Mouse (Mus musculus) left cerebral cortex, postnatal 4 days (tissue): ENCODE measurements around the gene Lrrc59. TPM values are rescaled to one million over a fixed set of nuclear protein-coding genes. Genes with fewer than 3 reads are reported as not detected.

Experiments used
- DNase-seq: peaks from one replicate; pipeline ENCODE4 v3.0.0-alpha.2; 2022
- intact Hi-C: fragments of 180-260 bp; cut with DNase I; formaldehyde crosslinking; loops from one replicate; pipeline ENCODE4 v1.15.1; 2025
- total RNA-seq, 2 experiments: library from RNA; stranded (reverse); gene quantifications; 2 replicates each; pipeline ENCODE4 v1.2.3; 2021

Lrrc59 gene
- total RNA-seq: 100 to 1,000 TPM; 112 to 115 TPM

DNA sequence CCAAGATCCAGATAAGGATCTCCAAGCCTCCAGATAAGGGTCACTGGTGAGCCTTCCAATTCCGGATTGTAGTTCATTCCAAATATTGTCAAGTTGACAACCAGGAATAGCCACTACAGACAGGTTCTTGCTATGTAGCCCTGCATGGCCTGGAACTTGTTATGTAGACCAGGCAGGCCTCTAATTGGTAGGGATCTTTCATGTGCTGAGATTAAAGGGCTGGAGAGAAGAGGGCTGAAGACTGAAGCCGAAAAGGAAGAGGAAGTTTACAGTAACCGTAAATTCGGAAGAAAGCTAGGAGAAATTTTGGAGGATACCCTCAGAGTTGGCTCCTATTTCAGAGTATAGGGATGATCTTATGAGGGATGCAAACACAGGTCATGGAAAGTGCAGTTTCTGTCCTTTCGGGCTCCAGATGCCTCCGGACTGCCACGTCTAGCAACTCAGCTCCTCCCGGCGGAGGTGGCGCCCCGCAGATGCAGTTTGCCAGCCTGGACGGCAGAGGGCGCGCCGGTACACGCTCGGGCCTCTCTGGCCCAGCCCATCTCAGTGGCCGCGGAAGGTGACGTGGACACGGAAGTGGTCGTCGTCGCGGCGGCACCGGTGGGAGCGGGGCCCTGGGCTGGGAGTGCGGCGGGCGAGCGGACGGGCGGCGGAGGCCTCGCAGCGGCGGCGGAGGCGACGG, at the start of gene Lrrc59:
TSS of gene Lrrc59 (plus strand) at position 569 of the 685 bp plus-strand sequence.
- DNase-seq: peak; percentile 95
- intact Hi-C loops: no loop called here

DNA sequence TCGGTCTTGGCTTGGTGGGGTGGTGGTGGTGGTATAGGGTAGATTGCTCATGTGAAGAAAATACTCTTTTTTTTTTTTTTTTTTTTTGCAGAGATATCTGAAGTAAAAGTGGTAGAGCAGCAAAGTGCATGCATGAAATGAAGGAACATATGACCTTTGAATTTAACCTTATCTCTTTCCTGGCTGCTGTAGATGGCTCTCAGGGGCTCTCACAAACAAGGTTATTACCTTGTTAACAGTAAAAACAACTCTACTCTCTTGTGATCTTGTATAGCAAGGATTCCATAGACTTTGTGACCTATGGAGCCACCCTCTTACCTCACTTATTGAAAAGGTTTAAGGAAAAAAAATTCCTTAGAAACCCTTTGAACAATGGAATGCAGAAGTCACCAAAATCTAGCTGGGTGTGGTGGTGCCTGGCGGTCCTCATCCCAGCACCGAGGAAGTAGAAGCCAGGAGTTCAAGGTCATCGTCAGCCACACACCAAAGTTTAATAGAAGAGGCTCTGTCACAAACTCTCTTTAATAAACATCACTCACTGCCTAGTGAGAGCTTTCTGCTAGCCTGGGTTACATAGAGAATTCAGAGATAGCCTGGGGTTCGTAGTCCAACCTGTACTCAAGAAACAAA, 49.3 kb upstream of the Lrrc59 start:
- intact Hi-C loops: no loop called here
- DNase-seq: no peak

DNA sequence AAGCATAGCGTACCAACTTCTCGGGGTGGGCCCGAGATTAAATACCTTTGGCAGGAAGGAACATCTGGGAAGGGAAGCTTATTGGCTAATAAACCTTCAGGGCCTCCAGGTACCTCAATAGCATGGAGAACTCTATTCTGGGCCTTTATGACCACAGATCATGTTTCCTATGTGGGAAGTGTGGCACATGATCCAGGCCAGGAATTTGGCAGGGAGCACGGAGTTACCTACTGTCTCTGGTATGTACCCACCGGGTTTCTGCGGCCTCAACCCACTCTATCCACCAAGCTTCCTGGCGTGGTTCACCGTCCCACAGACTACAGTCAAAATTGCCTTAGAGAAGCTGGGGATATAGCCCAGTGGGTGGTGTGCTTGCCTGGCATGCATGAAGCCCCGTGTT, 44.5 kb upstream of the Lrrc59 start:
- intact Hi-C loops: no loop called here

DNA sequence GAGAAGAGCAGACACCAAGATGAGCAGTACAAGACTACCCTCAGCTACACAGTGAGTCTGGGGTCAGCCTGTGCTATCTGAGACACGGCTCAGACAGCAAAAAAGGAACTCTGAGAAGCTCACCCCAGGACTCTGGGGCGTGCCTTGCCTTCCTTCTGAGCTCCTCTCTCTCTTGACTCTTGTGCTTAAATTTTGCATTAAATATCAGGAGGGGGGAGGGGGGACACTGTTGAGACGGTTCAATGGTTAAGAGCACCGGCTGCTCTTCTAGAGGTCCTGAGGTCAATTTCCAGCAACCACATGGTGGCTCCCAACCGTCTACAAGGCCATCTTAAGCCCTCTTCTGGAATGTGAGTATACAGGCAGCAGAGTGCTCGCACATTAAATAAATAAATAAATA, 42.1 kb upstream of the Lrrc59 start:
- DNase-seq: no peak
- intact Hi-C loops: no loop called here

More for the DNA sequence above, 44.5 kb upstream of the Lrrc59 start:
- DNase-seq: no peak

DNA sequence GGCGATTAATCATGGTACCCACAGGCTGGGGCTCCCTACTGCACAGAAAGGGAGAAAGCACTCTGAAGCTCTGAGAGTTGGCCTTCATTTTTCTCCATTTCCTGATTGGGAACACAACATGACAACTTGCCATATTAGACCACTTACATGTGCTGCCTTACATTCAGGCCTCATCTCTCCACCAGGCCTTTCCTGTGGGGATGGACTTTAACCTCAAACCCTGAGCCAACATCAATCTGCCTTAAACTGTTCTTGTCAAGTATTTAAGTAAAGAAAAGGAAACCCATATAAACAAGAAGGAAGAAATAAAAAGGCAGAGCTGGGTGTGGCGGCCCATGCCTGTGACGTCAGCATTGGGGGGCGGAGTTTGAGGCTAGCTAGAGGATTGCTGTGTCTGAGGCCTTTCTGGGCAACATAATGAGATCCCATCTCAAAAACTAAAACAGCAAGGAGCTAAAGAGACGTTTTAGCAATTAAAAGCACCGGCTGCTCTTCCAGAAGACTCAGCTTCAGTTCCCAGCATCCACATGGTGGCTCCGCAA, 33.2 kb upstream of the Lrrc59 start:
- intact Hi-C loops: no loop called here
- DNase-seq: no peak

DNA sequence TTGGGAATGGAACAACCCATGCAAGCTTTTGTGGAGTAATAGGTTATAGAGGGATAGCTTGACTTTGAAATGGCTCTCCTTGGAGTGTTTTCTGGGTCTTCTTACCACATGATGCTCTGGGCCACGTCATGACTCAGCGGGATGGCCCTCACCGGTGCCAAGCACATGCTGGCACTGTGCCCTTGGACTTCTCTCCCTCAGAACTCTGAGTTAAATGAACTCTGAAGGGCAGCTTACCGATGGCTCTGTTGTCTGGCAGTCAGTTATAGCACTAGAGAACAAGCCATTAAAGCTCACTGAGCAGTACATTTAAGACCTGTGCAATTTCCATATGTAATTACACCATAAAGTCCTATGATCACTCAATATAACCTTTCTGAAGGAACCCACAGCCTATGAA, 32.2 kb upstream of the Lrrc59 start:
- intact Hi-C loops: no loop called here
- DNase-seq: peak; percentile 25

DNA sequence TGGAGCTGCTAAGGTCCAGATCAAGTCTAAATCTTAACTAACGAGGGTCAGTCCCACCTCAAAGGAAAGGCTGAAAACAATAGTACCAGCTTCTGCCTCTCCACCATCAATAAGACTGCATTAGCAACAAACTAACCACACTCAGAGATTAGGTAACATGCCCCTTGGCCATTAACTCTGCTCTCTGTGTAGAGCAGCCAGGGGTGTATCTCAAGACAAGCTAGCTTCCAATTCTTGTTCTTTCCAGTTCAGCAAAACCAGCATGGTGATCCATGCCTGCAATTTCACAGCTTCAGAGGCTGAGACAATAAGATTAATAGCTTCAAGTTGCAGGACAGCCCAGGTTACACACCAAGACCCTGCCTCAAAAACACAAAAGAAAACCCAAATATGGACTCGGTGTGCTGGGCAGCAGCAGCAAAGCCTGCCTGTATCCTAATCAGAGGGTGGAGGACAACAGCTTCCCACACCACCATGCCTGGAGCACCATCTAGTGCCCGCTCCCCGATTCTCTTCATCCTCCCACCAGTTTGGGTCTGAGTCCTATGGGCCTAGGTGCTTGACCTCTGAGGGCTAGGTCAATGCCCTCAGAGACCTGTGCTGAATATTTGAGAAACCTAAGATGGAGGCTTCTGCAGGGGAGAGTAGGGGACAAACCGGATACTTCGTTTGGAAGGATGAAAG, 31.0 kb upstream of the Lrrc59 start:
- DNase-seq: no peak
- intact Hi-C loops: no loop called here

DNA sequence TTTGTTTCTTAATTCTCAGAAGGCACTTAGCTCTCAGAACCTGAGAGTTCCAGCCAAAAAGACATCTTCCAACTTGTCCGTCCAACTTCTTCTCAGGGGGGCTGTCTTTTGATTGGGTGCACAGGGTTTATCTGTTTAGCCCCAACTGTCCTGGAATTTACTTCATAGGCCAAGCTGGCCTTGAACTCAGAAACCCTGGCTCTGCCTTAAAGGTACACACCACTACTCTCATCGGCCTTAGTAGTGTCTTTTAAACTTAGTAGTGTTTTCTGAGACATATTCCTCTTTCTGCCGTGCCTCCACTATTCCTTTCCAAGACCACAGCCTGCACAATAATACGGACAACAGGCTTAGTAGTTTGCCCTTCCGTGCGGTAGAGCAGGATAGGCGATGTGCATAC, 29.1 kb upstream of the Lrrc59 start:
- no peak for DNase-seq
- intact Hi-C loops: no loop called here

DNA sequence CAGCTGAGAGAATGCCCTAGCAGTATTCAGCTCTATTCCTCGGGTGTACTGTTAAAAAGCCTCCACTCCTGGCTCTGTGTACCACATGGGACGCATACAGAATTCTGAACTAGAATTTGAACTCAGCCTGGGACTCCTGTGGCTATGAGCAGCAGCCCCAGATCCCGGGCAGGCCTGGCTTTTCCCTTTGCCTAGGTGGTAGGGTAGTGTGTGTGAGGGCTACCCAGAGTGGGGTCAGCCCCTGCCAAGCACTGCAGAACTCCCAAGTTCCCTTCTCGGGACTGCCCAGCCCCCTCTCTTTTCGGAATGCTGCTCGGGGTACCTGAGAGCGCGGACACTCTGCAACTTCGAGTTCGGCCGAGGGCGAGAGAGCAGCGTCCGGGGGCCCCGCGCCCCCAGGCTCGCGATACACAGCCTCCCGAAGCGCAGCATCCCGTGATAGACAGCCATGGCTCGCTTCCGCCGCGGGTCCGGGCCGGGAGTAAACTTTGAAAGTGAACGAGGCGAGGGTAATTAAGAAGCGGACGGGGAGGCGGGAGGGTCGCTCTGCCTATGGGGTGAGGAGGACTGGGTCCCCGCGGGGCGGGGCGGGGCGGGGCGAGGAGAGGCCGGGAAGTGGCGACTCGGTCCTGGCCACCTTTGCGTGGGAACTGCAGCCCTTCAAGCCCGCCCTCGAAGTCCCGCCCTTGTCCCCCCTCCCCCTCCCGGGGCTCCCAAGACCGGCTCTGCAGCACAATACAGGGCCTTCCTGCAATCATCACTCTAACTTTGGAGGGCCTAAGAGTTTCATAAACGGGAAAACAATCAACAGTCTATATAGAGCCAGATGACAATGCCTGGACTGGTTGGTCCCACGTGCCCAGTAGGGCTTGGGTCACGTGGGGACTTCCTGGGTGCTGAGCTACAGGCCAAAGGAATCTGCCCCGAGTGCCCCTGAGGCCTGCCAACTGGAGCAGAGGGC, 28.0 kb upstream of the Lrrc59 start, which contains the start of gene Acsf2:
TSS of gene Acsf2 (minus strand) at position 551 of the 961 bp plus-strand sequence.
- intact Hi-C loops: no loop called here
- DNase-seq: peak; percentile 75

DNA sequence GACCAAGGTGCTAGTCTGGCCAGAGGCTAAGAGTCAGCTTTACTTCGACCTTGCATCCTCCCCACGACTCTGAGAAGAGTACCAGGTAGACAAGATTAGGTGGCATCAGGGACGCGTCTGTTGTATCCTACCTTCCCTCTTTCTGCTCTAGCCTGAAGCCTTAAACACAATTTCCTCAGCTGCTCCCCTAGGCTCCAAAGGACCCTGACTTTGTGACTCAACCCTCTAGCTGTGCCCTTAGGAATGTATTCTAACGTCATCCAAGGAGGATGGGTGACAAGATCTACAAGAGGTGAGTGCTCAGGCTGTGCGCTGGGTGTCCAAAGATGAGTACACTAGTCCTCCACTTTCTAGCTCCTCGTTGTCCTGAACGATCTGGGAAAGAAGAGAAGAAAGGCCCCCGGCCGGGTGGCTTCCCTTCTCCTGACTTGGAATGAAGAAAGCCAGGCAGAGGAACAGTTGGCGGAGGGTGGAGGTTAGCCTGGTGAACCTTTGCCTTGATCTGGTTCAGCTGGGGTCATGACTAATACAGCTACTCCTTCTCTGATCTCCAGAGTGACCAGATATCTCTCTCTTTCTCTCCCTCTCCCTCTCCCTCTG, 27.1 kb upstream of the Lrrc59 start:
- intact Hi-C loops: no loop called here
- no peak for DNase-seq

DNA sequence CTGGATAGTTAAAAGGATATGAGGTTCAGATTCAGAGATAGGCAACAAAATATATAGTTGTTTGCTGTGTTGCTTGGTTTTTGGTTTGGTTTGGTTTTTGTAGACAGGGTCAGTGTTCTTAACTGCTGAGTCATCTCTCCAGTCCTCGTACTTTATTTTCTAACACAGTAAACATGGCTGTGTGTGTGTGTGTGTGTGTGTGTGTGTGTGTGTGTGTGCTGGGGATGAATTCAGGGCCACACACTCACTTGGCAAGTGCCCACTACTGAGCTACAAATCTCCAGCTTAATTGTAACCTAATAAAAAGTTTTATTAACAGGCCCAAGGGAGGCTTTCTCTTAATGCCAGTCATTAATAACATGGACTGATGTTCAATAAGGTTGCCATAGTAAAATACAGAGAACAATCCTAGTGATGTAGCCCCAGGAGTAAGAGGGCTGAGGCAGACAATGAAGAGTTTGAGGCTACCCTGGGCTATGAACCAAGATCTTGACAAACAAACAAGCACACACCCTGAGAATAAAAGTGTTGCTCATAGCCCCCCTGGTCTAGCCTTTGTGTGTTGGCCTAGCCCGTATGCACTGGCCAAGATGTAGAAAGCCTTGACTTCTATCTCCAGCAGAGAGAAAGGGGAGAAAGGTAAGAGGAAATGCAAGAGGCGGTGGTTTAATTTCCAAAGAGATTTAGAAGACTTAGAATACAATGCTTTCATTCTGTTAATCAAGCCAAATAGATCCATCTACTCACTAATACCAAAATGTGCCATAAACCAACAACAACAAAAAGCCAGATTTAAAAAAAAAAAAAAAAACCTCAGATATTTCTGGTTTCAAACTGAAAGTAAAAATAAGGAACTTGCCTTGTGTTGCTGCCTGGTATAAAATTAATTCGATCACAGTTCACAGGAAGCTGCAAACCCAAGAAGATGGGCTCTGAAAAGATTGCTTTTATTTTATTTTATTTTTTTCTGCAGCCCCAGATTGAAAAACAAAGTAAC, 18.5 kb upstream of the Lrrc59 start:
- no peak for DNase-seq

DNA sequence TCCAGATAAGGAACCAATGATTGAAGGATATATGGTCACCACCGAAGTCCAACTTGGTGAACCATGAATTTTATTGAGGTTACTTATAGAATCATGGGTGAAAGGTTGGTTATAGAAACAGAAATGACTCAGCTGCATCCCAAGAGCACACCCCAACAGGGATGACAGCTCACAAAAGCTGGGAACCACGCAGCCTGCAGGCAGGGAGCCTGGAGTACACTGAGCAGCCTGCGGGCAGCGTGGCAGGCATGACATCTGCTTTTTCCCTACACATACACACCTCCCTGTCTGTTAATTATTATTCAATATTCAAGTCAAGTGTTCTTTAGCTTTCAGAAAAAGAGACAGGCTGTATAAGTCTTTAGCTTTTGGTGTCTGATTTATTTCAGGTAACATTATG, 15.0 kb upstream of the Lrrc59 start:
- intact Hi-C loops: loop anchor here (10.0 kb wide), 1 partner anchor 550 kb away; no protein-coding TSS in a partner anchor

More for the DNA sequence above, 18.5 kb upstream of the Lrrc59 start:
- intact Hi-C loops: loop anchor here (10.0 kb wide), 1 partner anchor 554 kb away; no protein-coding TSS in a partner anchor

DNA sequence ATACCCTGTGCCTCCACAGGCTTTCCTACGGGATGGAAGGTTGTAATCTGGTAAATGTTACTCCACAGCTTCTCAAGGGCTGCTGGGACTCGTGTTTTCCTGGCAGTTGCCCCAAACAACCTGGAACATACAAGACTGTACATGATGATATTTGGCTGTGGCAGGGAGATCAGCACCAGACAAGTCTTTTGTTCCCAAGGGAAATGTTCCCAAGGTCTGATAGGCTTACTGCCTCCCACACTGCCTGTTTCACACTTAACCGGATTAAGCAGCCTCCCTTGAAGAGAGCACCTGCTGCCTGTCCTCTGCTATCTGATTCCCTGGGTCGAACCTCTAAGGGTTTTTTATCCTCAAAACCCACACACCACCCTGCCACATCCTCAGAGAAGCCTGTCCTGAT, 14.1 kb upstream of the Lrrc59 start:
- no peak for DNase-seq
- intact Hi-C loops: loop anchor here (10.0 kb wide), 1 partner anchor 549 kb away; no protein-coding TSS in a partner anchor

More for the DNA sequence above, 15.0 kb upstream of the Lrrc59 start:
- DNase-seq: no peak

DNA sequence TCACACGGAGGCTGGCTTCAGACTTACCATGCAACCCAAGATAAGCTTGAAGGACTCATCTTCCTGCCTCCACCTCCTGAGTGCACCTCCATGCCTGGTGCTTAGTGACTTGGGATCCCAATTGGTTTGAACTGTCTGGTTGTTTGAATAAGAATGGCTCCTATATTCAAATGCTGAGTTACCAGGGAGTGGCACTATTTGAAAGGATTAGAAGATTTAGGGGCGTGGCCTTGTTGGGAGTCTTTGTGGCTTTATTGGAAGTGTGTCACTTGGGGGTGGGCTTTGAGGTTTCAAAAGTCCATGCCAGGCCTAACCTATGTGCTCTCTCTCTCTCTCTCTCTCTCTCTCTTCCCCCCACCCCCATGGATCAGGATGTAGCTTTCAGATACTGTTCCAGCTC, 11.9 kb upstream of the Lrrc59 start:
- no peak for DNase-seq
- intact Hi-C loops: loop anchor here (10.0 kb wide), 1 partner anchor 547 kb away; no protein-coding TSS in a partner anchor

DNA sequence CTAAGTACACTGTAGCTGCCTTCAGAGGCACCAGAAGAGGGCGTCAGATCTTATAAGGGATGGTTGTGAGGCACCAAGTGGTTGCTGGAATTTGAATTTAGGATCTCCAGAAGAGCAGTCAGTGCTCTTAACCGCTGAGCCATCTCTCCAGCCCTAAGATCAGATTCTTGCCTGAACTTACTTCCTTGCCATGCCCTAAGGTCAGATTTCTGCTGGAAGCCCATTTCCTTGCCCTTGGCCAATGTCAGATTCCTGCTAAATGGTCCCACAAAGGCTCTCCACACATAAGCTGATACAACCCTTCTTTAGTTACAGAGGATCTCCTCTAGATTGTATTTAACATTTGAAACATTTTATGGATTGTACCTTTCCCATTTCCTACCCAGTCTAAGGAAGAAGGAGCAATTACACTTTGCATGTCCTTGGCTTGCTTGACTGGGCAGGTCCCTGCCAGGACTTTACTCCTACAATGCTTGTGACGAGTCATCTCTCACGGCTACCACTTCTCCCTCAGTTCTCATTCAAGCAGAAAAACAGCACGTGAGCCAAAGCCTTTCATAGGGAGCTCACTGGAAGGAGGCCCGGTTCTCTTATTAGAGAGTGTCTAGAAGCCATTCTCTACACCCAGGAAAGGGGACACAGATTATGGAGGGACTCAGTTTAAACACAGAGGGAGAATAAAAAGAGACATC, 8.7 kb upstream of the Lrrc59 start:
- DNase-seq: no peak
- intact Hi-C loops: no loop called here

DNA sequence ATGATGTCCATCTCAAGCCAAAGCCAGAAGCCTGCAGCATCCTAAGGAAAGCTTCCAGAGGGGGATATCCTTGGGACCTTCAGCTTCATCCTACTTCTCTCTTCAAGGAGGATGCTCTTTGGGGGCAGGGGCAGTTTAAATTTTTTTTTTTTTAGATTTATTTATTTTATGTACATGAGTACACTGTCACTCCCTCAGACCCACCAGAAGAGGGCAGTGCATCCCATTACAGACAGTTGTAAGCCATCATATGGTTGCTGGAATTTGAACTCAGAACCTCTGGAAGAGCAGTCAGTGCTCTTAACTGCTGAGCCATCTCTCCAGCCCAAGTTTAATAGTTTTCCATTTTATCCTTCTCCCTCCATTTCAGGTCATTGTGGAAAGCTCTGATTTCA, 8.1 kb upstream of the Lrrc59 start:
- intact Hi-C loops: no loop called here

DNA sequence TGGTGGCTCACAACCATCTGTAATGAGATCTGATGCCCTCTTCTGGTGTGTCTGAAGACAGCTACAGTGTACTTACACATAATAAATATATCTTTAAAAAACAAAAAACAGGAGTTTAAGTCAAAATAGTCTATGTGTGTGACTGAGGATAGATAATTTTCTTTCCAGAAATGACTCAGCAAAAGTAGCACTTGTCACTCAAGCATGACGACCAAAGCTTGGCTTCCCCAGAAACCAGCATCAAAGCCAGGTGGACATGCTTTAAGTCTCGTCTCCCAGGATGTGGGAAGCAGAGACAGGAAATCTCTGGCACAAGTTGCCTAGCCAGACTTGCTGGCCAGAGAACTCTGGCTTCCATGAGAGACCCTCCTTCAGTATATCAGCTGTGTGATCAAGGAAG, 7.4 kb upstream of the Lrrc59 start:
- no peak for DNase-seq
- intact Hi-C loops: no loop called here

More for the DNA sequence above, 8.1 kb upstream of the Lrrc59 start:
- DNase-seq: no peak

DNA sequence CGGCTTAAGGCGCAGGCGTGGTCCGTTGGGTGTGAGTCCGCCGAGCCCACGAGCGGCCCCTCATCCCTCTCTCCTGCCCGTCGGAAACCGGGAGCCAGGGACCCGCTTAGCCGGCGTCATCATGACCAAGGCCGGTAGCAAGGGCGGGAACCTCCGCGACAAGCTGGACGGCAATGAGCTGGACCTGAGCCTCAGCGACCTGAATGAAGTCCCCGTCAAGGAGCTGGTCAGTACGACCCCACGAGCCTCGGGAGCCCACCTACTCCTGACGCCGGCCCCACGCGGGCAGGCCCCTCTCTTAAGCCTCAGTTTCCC, 274 bp downstream of the Lrrc59 start:
- no peak for DNase-seq
- intact Hi-C loops: no loop called here
